Mouse (Mus musculus): ENCODE data around the gene Ajap1.

The Ajap1 gene

DNA sequence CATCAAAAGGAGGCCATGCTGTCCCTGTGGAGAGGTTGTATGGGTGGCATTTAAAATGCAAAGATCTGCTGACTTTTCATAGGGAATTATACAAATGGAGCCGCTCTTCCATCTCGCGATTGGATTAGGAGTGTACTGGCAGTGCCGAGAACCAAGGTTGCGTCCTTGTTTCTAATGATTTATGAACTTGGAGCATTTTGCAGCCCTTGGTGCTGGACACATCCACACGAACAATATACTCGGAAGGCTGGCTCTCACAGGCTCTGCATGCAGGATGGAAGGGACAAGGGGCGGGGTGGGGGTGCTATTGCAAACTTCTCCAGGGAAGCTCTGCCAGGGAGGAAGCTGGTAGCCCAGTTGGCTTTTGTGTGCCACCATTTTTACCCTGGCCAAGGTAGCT, 31.1 kb downstream of the Ajap1 start:
- no peak for DNase-seq (ENCODE audit: extremely low spot score)

DNA sequence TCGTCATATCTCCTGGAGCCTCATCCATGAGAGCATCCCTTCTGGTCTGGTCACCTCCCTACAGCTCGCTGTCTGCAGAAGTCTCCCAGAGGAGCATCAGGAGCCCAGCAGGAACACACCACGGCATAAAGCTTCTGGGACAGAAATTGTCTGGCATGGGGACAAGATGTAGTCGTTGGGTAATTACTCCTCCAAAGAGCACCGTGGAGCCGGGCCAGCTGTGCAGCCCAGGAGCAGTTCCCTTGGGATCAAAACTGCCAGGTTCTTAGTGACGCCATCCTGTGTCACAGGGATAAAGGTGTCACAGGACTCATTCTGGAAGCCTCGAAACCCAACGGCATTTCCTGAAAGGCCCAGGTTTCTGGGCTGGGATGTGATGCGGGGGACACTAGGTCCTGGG, 40.1 kb downstream of the Ajap1 start:
- DNase-seq (ENCODE audit: extremely low spot score): no peak

DNA sequence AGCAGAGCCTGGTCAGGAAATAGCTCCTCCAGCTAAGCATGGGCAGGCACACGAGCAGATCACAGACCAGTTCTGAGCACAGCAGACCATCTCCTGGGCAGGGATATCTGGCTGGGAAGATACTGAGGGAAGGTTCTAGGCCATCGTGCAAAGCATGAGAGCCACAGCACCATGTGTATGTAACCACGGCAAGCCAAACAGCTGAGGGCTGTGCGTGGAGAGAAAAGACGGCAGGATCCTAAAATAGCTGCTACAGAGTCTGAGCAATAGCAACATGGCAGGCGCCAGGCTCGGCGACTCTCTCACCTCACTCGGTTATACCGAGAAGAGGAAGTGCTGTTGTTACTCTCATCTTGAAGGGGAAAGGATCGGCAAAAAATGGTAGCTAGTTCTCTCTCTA, 42.7 kb downstream of the Ajap1 start:
- no peak for DNase-seq (ENCODE audit: extremely low spot score)

DNA sequence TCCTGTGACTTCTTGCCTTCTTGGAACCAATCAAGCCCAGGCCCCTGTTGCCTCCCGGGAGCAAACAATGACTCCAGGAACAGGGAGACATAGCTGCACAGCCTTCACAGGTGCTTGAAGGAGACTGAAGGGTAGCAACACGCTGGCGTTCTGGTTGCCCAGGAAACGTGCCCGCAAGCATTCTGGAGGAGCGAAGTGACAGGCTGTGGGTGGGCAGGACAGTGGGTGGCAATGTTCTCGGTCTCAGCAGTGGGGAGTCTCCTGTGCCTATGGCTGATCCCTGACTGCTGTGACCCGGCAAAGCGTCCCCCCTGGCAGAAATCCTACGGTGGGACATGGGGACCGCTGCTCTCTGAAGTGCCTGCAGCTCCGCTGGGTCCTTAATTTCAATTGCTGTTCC, 43.6 kb downstream of the Ajap1 start:
- DNase-seq (ENCODE audit: extremely low spot score): no peak

DNA sequence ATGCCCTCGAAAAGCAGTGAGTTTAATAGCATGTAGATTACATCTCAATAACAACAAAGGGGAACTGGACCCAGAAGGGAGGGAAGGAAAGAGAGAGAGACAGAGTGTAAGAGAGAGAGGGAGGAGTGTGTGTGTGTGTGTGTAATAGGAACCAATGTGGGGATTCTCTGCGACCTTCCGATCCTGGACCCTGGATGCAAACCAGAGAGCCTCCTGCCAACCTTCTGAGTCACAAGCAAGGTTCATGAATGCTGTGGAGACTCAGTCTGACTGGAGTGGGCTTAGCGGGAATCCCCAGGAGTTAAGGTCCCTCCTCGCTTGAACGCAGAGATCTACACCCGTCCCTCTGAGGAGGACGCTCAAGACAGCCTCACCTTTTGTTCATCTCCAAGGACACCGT, 45.4 kb downstream of the Ajap1 start:
- no peak for DNase-seq (ENCODE audit: extremely low spot score)

DNA sequence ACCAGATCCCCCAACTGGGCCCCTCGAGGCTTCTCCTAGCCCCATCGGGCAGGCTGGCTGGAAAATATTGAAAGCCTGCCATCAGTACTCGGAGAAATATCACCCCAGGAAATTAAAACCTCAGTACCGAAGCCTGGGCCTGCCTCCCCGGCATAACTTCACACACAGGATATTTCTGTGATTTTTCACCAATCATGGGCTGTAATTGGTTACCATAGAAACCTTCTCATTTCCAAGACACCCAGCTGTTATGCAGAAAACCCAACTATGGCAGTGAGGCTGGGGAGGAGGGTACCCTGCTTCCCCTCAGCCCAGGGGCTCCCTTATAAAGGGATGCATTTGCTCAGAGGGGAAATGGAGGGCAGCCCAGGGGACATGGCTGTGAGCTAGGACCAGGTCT, 46.7 kb downstream of the Ajap1 start:
- no peak for DNase-seq (ENCODE audit: extremely low spot score)

DNA sequence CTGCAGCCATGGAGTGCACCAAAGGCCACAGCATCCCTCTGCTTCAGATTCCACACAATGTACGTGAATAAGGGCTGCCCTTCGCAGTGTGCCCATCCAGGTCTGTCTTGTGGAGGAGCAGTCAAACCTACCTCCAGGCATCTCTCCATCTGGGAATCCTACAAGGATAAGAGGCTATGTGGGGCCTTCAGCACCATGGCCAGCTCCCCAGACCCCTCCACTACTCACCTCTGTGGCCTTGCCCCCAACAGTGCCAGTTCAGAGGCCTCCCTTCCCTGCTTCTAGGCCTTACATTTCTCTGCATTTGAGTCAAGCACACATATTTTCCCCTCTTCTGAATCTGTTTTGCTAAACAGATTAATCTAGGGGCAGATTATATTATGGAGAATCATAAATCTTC, 52.6 kb downstream of the Ajap1 start:
- DNase-seq (ENCODE audit: extremely low spot score): peak; percentile 24

DNA sequence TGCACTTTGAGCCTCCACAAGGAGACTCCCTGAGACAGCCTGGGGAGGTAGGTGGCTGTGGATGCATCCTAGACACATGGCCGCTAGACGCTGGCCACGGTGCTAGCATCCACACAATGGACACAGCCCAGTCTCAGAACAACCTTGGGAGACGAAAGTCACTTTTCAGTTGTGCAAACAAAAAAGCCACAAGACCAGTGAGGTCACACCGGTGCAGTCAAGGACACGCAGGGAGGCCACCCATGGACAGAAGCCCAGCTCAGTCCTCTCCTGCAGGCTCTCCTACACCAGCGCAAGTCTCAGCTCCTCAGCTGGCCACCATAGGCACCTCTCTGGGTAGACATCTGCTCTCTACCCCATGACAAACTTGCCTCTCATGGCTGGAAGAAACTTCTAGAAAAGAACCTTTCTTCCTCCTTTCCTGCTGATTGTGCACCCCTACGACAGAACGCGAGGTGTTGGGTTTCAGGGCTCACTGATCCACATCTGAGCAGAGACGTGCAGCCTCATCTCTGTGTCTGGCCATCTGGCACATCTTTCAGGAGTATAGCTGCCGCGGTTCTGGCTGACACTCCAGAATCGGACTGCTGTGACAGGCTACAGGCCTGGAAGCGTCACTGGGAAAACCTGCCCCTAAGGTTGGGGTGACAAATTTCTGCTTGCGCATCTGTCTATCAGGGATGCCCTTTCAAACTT, 56.5 kb downstream of the Ajap1 start:
- no peak for DNase-seq (ENCODE audit: extremely low spot score)

DNA sequence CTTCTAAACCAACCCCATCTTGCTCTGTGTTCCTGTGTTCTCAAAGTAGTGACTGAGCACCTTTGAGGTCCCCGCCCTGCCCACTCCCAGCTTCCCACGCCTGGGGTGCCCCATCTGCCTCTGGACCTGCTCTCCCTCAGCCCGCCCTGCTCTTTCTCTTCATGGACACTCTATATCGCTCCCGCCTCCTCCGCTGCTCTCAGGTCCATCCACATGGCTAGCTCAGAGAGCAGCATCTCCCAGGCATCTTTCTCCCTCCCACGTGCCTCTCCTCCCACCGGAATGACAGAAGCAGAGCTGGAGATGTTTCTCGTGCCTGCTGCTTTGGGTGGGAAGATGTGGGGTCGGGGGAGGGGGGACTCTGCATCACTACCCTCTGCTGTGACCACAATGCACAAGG, 58.3 kb downstream of the Ajap1 start:
- no peak for DNase-seq (ENCODE audit: extremely low spot score)

DNA sequence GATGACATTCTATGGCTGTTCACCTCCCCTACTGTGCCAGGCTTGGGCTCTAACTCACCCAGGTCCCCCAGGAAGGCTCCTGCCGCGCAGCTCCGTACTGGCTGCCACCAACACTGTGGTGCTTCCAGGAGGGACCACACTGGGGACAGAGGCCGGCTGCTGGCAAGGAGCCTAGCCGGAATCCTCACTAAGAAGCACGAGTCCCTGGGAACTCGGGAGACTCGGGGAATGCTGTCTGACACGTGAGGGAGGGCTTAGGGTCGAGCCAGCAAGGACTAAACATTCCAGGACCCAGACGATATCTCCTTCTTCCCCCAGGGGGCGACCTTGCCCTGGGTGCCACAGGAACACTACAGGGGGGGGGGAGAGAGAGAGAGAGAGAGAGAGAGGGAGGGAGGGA, 64.7 kb downstream of the Ajap1 start:
- peak; percentile 72 for DNase-seq (ENCODE audit: extremely low spot score)

DNA sequence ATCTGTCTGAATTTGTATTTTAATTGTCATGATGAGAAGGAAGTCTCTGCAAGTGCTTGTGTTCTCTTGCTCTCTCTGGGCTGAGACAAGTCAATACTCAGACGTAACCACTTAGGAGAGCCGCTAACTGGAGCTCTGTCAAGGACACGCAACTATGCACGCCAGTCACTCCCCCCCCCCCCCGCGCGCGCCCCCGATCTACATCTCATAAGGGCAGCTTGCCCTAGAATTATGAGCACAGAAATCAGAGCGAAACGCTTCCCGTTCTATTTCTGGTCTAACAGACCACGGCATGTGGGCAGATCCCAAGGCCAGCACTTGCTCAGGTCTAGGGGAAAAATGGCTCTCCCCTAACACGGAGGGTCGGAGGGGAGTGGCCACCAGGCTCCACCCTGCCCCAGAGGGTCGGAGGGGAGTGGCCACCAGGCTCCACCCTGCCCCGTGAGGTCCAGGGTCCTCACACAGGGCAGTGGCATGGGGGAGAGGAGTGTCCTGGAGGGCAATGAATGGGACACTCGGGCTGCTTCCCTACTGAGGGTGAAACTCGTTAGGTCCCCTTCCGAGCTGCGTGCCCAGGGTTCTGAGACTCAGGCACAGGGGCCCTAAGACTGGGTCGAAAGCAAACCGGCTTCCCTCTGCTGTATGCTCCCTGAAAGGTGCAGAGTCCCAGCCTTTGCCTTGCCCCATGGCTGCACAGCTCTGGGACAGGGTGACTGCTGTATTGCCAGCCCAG, 65.3 kb downstream of the Ajap1 start:
- peak; percentile 80 for DNase-seq (ENCODE audit: extremely low spot score)

DNA sequence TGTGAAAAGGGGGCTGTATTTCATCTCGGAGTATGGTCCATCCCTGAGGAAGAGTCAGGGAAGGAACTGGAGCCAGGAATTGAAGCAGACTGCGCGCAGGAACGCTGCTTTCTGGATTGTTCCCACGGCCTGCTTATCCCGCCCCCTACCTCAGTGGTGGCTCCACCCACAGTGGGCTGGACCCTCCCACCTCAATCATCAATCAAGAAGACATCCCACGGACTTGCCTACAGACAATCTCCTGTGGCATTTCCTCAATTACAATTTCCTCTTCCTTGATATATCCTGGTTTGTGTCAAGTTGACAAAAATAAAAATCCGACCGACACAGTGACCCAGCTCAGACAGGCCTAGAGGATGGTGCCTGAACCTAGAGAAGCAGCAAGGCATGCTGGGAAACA, 66.5 kb downstream of the Ajap1 start:
- DNase-seq (ENCODE audit: extremely low spot score): no peak

DNA sequence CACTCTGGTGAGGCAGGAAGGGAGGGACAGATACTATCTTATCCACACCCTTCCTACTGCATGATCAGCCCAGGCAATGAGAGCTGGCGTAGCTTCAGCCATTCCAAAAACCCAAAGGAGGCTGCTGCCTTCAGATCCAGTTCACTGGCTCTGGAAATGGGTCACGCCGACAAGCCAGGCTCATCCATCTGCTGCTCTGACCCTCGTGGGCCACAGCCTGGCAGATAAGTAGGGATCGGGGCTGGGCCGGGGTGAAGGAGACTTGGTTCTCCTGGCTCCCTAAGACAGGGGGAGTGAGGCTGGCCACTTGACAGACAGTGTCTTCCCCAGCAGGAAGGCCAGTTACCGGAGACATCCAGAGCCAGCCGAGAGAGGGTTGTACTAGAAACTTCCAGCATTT, 84.2 kb downstream of the Ajap1 start:
- no peak for DNase-seq (ENCODE audit: extremely low spot score)

DNA sequence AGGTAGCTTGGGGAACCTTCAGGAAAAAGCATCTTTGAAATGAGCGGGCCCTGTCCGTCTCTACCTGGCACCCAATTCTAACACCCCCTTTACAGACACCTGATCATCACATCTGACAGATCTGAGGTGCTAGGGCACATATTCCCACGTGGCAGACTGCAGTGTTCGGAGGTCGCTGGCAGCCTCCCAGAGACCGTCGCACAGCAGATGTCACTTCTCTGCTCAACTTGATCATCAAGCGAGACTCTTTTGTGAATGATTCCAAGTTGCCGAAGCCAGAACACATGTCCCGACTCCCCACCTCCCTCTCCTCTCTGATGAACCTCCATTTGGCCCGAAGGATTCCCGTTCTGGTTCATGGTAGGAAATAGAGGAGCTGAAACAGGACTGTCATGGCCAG, 95.1 kb downstream of the Ajap1 start:
- no peak for DNase-seq (ENCODE audit: extremely low spot score)

DNA sequence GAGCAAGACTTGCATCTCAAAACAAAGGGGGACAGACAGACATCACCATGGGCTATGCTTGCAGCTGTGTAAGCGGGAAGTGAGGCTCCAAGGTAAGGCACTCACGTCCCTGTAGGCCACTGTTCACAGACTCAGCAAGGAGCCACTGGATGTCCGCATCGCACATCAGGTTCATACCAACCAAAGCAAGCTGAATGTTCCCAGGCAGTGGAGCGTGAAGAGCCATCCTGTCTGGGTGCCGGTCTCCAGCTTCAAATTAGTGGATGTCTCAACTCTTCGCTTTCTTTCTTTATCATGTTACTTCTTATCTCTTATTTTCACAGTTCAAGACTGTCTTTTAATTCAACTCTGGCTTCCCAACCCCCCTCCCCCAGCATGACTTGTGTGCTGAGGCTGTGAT, 101.2 kb downstream of the Ajap1 start:
- DNase-seq (ENCODE audit: extremely low spot score): no peak

DNA sequence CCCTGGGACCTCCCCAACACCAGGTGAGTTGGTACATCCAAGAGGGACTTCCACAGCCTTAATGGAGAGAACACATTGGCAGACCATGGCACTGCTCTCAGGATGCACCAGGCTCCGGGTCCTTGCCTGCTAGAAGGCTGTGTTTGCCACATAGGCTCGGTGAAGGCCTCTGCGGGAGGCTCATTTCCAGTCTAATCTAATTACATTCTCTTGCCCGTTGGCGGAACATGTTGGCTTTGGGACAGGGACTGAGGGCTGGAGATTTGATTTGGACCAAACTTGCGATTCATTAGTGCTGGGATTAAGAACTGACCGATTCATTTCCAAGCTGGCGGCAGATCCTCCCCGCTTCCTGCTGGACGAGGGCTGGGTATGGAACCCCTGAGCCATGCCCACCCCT, 101.7 kb downstream of the Ajap1 start:
- DNase-seq (ENCODE audit: extremely low spot score): no peak

DNA sequence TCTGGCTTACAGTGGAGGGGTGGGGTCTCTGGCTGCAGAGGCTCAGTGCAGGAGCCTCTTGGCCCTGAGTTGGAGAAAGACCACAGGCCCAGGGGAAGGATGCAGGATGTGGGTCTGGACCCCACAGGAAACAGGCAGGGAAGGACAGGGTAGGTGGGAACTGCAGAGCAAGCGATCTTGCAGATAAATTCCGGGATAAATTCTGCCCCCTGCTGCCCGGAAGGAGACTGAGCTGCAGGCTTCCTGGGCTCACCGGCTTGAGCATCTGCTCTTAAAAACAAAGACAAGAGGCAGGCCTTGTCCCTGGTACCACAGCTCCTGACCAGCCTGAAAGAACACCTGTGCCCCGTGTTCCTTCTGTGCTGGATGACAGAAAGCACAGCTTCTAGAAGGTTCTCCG, 104.6 kb downstream of the Ajap1 start:
- DNase-seq (ENCODE audit: extremely low spot score): peak; percentile 51

DNA sequence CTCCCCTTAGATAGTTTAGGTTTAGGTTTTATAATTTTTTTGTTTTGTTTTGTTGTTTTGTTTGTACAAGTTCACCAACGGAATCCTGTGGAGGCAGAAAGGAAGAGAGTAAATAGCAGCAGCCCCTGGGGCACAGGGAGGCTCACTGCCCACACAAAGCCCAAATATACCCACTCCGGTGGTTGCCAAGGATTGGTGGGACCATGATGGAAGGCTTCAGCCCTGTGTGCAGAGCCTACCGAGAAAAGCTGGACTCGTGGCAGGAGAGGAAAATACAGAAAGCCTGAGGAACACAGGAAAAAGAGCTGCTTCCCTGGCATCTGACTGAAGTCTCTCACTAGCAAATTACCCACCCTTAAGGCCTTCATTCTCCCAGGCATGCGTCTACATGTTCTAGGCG, 108.4 kb downstream of the Ajap1 start:
- DNase-seq (ENCODE audit: extremely low spot score): no peak

DNA sequence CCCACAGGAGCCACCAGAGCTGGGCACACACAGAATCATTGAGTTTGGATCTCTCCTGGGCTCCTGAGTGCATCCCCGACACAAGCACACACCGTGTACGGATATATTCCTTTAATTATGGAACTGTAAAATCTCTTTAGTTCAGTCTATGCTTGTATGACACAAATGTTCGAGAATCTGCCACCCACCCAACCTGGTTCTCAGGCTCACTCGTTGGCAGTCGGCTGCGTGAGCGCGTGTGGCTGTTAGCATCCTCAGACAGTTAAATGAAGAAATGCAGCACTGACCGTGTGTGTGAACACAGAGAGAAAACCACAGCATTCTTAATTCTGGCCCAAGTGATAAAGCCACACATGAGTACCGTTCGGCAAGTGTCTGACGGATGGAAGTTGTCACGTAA, 109.5 kb downstream of the Ajap1 start:
- no peak for DNase-seq (ENCODE audit: extremely low spot score)

DNA sequence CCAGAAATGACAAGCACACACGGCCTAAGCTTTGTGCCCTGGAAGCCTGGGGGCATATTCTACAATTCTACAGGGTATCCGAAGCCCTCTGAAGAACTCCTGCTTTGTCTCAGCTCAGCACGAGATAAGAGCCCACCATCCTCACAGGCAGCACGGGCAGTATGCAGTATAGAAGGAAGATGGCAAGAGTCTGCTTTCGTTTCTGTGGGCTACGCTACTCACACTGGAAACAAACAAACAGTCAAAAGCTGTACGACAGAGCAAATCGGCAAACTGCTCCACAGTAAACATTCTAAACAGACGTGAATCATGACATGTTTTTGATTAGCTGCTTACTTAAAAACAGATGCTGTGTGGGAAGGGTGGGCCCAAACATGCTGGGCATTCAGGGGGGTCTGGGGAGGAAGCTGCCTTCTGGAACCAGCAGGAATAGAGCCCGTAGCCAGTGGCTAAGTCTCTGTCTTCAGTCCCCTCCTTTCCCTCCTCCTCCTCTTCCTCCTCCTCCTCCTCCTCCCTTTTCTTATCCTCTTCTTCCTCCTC, 113.9 kb downstream of the Ajap1 start:
- DNase-seq (ENCODE audit: extremely low spot score): no peak

DNA sequence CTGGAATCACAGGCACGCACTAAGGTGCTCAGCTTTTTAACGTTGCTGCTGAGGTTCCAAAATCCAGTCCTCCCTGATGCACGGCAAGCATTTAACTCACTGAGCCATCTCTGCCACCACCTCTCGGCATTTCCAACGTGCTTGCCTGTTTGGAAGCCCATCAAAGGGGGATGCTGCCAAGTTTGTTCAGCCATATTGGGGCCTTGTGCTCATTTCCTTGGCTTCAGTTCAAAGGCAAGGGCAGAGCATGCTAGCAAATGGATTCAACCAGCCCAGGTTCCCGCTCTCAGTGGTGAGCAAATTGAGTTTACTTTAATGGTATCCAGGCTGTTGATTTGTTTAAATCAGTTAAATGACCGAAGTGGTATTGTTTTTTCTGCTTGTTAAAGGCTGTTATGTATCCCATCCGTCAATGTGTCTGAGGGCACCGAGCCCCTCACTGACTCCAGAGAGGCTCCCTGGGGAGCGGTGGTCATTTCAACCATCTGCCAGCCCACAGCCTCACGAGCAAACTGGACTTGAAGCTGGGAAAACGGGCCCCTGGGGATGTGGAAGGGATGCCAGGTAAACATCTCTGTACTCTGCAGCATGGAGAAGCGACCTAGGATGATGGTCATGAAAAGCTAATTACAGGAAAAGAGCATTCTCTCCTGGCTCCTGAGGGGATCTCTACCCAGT, 121.6 kb downstream of the Ajap1 start:
- no peak for DNase-seq (ENCODE audit: extremely low spot score)

DNA sequence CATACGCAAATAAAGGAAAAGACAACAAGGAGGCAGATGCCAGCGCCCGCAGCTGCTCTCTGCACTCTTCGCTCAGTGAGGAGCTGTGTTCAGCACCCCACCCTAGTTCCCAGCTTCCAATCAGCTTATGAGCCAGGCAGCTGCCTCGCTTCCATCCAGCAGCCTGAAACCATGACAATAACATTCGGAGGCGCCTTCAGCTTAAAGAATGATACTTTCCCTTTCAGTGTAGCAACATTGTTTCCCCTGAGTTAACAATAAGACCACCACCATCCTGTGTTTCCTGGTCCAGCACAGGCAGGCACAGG, 124.4 kb downstream of the Ajap1 start:
- no peak for DNase-seq (ENCODE audit: extremely low spot score)
